Mouse (Mus musculus) lung, embryonic 14.5 days (tissue): ENCODE results near the gene H2afy. TPM values are rescaled to one million over a fixed set of nuclear protein-coding genes. Genes with fewer than 3 reads are reported as not detected.
A peak's percentile ranks its signal among the peaks of the same experiment; 100 is the strongest.

Experiments
- ATAC-seq: fragments of 200-750 bp; cut with Nextera tagmentation; 2 replicates; pipeline ENCODE4 v1.8.0; 2017; ENCODE audit warnings: mild to moderate bottlenecking, moderate TSS enrichment, moderate library complexity; ENCODE audit not compliant: insufficient read depth
- DNase-seq: peaks from one replicate; pipeline ENCODE4 v3.0.0-alpha.2; 2015
- H3K27ac ChIP-seq: fragments of 300-500 bp; sonication (generic); 2 replicates; pipeline ENCODE4 v1.5.1; 2014; ENCODE audit warnings: low read depth, mild to moderate bottlenecking, moderate library complexity
- H3K27me3 ChIP-seq: fragments of 300-500 bp; sonication (generic); 2 replicates; pipeline ENCODE4 v1.6.1; 2014; ENCODE audit warnings: low read length, control low read depth; ENCODE audit not compliant: insufficient read depth
- H3K36me3 ChIP-seq: fragments of 300-500 bp; sonication (generic); 2 replicates; pipeline ENCODE4 v1.6.1; 2014; ENCODE audit warnings: control low read depth; ENCODE audit not compliant: insufficient read depth
- H3K4me1 ChIP-seq: fragments of 300-500 bp; sonication (generic); 2 replicates; pipeline ENCODE4 v1.6.1; 2014; ENCODE audit warnings: antibody characterized with exemption, control low read depth; ENCODE audit not compliant: insufficient read depth
- H3K4me2 ChIP-seq: fragments of 300-500 bp; sonication (generic); 2 replicates; pipeline ENCODE4 v1.6.1; 2014; ENCODE audit warnings: mild to moderate bottlenecking
- H3K4me3 ChIP-seq: fragments of 300-500 bp; sonication (generic); 2 replicates; pipeline ENCODE4 v1.5.1; 2014; ENCODE audit warnings: low read depth, low read length
- H3K9ac ChIP-seq: fragments of 300-500 bp; sonication (generic); 2 replicates; pipeline ENCODE4 v1.6.1; 2014
- H3K9me3 ChIP-seq: fragments of 300-500 bp; sonication (generic); 2 replicates; pipeline ENCODE4 v1.6.1; 2016; ENCODE audit warnings: low read depth, low read length, control low read depth
- CTCF ChIP-seq: IDR thresholded peaks from 2 replicates; pipeline ENCODE4 v1.5.1; 2016; ENCODE audit warnings: antibody characterized with exemption, low read depth
- whole genome bisulfite sequencing: fragments of 180-500 bp; shearing (Covaris S2); extraction: QIAGEN DNeasy Blood & Tissue Kit; methylation state at CpG from one replicate; pipeline ENCODE4 v1.1.7; 2014; 5-methylcytosine and 5-hydroxymethylcytosine counted together
- polyA plus RNA-seq: library from polyadenylated mRNA; unstranded; fragments of >200 nt; fragmentation: Nextera tagmentation; extraction: Ambion mirVana; gene quantifications from 2 replicates; pipeline ENCODE4 v1.2.1, GENCODE M21; 2014

H2afy gene
- polyA plus RNA-seq, 1 experiment from 2014 or later = 377 TPM

DNA sequence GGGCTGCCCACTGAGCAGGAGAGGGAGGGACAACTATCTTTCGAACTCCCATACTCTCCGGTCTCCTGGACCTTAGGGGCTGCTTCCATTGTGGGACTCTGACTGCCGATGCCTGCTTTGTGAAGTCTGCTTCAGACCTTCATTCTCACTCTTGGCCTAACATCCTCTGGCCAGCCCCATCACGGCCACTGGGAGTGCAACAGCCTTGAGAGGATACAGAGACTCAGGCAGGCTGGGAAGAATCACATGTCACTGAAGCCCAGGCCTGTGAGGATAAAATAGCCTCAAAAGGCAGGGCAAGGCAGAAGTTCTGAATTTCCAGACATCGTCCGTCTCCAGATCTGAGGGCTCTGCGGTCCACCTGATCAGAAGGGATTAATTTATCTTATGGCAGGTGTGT lies 35.9 kb upstream of the H2afy start:
- no peak for ATAC-seq
- Histone ChIP-seq H3K9ac (no peak overlapping the region), H3K4me3 (no peak overlapping the region), H3K27ac (no peak overlapping the region), H3K9me3 (no peaks in the 10 kb centered on the region), H3K4me1 (peaks cover 3% of the 10 kb centered on the region; the same call in 1 of the 2 replicates), H3K36me3 (no peaks in the 10 kb centered on the region), H3K4me2 (no peak overlapping the region), H3K27me3 (no peaks in the 10 kb centered on the region)
- DNase-seq = no peak
- WGBS = 75% methylated on average over 7 of the region's 7 CpGs
- TF ChIP-seq CTCF = no peak

DNA sequence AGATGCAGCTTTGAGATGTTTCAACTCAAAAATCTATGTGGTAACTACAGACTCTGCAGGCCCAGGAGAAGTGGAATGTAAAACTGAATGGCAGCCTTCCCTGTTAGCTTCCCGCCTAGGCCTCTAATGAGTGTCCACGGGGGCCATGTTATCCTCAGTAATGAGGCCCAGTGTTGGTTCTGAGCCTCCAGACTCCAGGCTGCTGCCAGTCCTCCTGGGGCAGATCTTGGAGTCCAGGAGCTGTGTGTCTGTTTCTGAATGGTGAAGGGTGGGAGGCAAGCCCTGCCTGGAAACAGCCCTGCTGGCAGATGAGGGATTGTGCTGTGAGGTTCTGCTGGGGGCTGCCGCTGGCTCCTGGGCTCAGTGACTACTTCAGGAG lies 32.2 kb upstream of the H2afy start:
- peak; percentile 40; the same call in 1 of the 2 replicates for ATAC-seq
- H3K27ac ChIP-seq = no peak overlapping the region
- H3K4me1 ChIP-seq = no peaks in the 10 kb centered on the region
- no peak for TF ChIP-seq CTCF
- H3K9me3 ChIP-seq = no peaks in the 10 kb centered on the region
- WGBS = 44% methylated on average over 3 of the region's 3 CpGs
- no peaks in the 10 kb centered on the region for H3K27me3 ChIP-seq
- no peak overlapping the region for H3K4me3 ChIP-seq
- no peak overlapping the region for H3K9ac ChIP-seq
- H3K4me2 ChIP-seq = no peak overlapping the region
- DNase-seq = no peak
- H3K36me3 ChIP-seq = no peaks in the 10 kb centered on the region

- no peaks in the 10 kb centered on the region for H3K9me3 ChIP-seq
- peak overlapping the region; percentile 20; the same call in 1 of the 2 replicates for H3K4me2 ChIP-seq
- no peak overlapping the region for H3K9ac ChIP-seq
- no peak overlapping the region for H3K4me3 ChIP-seq
- peak; percentile 60 for DNase-seq
- peak; percentile 81 for TF ChIP-seq CTCF
- no peak overlapping the region for H3K27ac ChIP-seq
- H3K36me3 ChIP-seq = no peaks in the 10 kb centered on the region
- H3K27me3 ChIP-seq = no peaks in the 10 kb centered on the region
- H3K4me1 ChIP-seq = no peaks in the 10 kb centered on the region
- ATAC-seq = peak; percentile 82
- WGBS = 29% methylated on average over 12 of the region's 14 CpGs
Measured at GRCm38 (mm10) chr13:56167446-56168402, 31.6 kb upstream of the H2afy start.

DNA sequence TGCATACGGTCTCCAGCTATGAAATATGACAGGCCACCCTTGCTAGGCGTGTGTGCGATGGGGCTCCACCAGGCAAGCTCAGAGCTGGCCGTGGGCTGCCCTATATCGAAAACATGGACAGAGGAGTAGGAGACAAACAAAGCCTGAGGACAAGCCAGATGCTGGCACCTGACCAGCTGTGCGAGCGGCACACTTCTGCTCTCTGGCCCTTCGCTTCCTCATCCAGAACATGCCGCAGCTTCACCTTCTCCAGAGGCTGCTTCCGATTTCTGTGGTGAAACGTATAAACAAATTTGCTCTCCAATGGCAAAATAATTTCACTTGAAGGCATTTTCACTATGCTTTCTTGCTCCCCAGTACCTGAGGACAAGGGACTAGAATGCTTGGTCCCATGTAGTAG lies 29.4 kb upstream of the H2afy start:
- 78% methylated on average over 11 of the region's 11 CpGs for WGBS
- ATAC-seq = no peak
- DNase-seq = no peak
- Histone ChIP-seq H3K4me2 (no peak overlapping the region), H3K9ac (no peak overlapping the region), H3K4me1 (no peaks in the 10 kb centered on the region), H3K27me3 (no peaks in the 10 kb centered on the region), H3K4me3 (no peak overlapping the region), H3K9me3 (no peaks in the 10 kb centered on the region), H3K27ac (no peak overlapping the region), H3K36me3 (no peaks in the 10 kb centered on the region)
- TF ChIP-seq CTCF = no peak

- Histone ChIP-seq H3K27me3 (peaks cover 4% of the 10 kb centered on the region; the same call in 1 of the 2 replicates), H3K36me3 (no peaks in the 10 kb centered on the region), H3K9ac (no peak overlapping the region), H3K9me3 (no peaks in the 10 kb centered on the region), H3K4me1 (no peaks in the 10 kb centered on the region), H3K4me2 (no peak overlapping the region), H3K27ac (no peak overlapping the region), H3K4me3 (no peak overlapping the region)
- no peak for ATAC-seq
- 93% methylated on average over 3 of the region's 3 CpGs for WGBS
- TF ChIP-seq CTCF = no peak
- DNase-seq = no peak
Measured at GRCm38 (mm10) chr13:56164372-56164771, 28.2 kb upstream of the H2afy start.

GRCm38 (mm10) chr13:56163751-56164150 lies 27.6 kb upstream of the H2afy start:
- no peak overlapping the region for H3K9ac ChIP-seq
- peaks cover 4% of the 10 kb centered on the region; the same call in 1 of the 2 replicates for H3K27me3 ChIP-seq
- H3K36me3 ChIP-seq = no peaks in the 10 kb centered on the region
- H3K4me3 ChIP-seq = no peak overlapping the region
- 37% methylated on average over 6 of the region's 6 CpGs for WGBS
- DNase-seq = peak; percentile 59
- no peak overlapping the region for H3K4me2 ChIP-seq
- no peak overlapping the region for H3K27ac ChIP-seq
- no peak for TF ChIP-seq CTCF
- no peak for ATAC-seq
- no peaks in the 10 kb centered on the region for H3K4me1 ChIP-seq
- no peaks in the 10 kb centered on the region for H3K9me3 ChIP-seq

GRCm38 (mm10) chr13:56162859-56163258 lies 26.7 kb upstream of the H2afy start:
- no peak overlapping the region for H3K4me2 ChIP-seq

More at GRCm38 (mm10) chr13:56162859-56163258, 26.7 kb upstream of the H2afy start:
- Histone ChIP-seq H3K27me3 (peaks cover 4% of the 10 kb centered on the region; the same call in 1 of the 2 replicates), H3K36me3 (no peaks in the 10 kb centered on the region), H3K27ac (no peak overlapping the region), H3K9me3 (no peaks in the 10 kb centered on the region), H3K9ac (no peak overlapping the region), H3K4me3 (no peak overlapping the region), H3K4me1 (no peaks in the 10 kb centered on the region)
- ATAC-seq (no peak), DNase-seq (no peak)
- no peak for TF ChIP-seq CTCF
- WGBS = 48% methylated on average over 6 of the region's 6 CpGs
